Mouse (Mus musculus): ENCODE data around the gene Jazf1.

Jazf1 gene

GRCm38 (mm10) chr6:52797252-52797800 lies 271.1 kb downstream of the Jazf1 start:
- DNase-seq (ENCODE audit: low read depth, low spot score), result peak; percentile 64

- DNase-seq (ENCODE audit: low read depth, low spot score), result no peak
Observed at GRCm38 (mm10) chr6:52796691-52797090, 271.7 kb downstream of the Jazf1 start.

- no peak for DNase-seq (ENCODE audit: low read depth, low spot score)
Observed at GRCm38 (mm10) chr6:52796035-52796598, 272.3 kb downstream of the Jazf1 start.

GRCm38 (mm10) chr6:52795029-52795841 lies 273.2 kb downstream of the Jazf1 start:
- DNase-seq (ENCODE audit: low read depth, low spot score), result peak; percentile 43

GRCm38 (mm10) chr6:52792455-52792854 lies 276.0 kb downstream of the Jazf1 start:
- DNase-seq (ENCODE audit: low read depth, low spot score), result no peak

- DNase-seq (ENCODE audit: low read depth, low spot score), result no peak
Observed at GRCm38 (mm10) chr6:52790781-52791180, 277.6 kb downstream of the Jazf1 start.

- no peak for DNase-seq (ENCODE audit: low read depth, low spot score)
Observed at GRCm38 (mm10) chr6:52790316-52790715, 278.1 kb downstream of the Jazf1 start.

- DNase-seq (ENCODE audit: low read depth, low spot score), result peak; percentile 74
Observed at GRCm38 (mm10) chr6:52779546-52779945, 288.9 kb downstream of the Jazf1 start.

- peak; percentile 59 for DNase-seq (ENCODE audit: low read depth, low spot score)
Observed at GRCm38 (mm10) chr6:52778523-52778922, 289.9 kb downstream of the Jazf1 start.

- no peak for DNase-seq (ENCODE audit: low read depth, low spot score)
Observed at GRCm38 (mm10) chr6:52777034-52777433, 291.4 kb downstream of the Jazf1 start.

- no peak for DNase-seq (ENCODE audit: low read depth, low spot score)
Observed at GRCm38 (mm10) chr6:52775956-52776355, 292.5 kb downstream of the Jazf1 start.

- DNase-seq (ENCODE audit: low read depth, low spot score), result no peak
Observed at GRCm38 (mm10) chr6:52775350-52775749, 293.1 kb downstream of the Jazf1 start.

- DNase-seq (ENCODE audit: low read depth, low spot score), result no peak
Observed at GRCm38 (mm10) chr6:52773132-52773531, 295.3 kb downstream of the Jazf1 start.

- DNase-seq (ENCODE audit: low read depth, low spot score), result no peak
Observed at GRCm38 (mm10) chr6:52770789-52771188, 297.6 kb downstream of the Jazf1 start.

- DNase-seq (ENCODE audit: low read depth, low spot score), result no peak
Observed at GRCm38 (mm10) chr6:52765206-52765605, 303.2 kb downstream of the Jazf1 start.

GRCm38 (mm10) chr6:52752832-52753231 lies 315.6 kb downstream of the Jazf1 start:
- no peak for DNase-seq (ENCODE audit: low read depth, low spot score)

- no peak for DNase-seq (ENCODE audit: low read depth, low spot score)
Observed at GRCm38 (mm10) chr6:52734630-52735029, 333.8 kb downstream of the Jazf1 start.

- no peak for DNase-seq (ENCODE audit: low read depth, low spot score)
Observed at GRCm38 (mm10) chr6:52730338-52730737, 338.1 kb downstream of the Jazf1 start.

GRCm38 (mm10) chr6:52724805-52725439 lies 343.5 kb downstream of the Jazf1 start:
- DNase-seq (ENCODE audit: low read depth, low spot score), result peak; percentile 65
